Mouse (Mus musculus) lung, postnatal 36 days (tissue): ENCODE measurements around the gene Ephb3.
"Not testable (repeated sequence)": the region's sequence is repeated elsewhere in the genome, so short reads cannot be mapped to it uniquely, and the experiment has no call there.

ENCODE experiments used
- DNase-seq: peaks from one replicate; pipeline ENCODE4 v3.0.0; 2022; ENCODE audit warnings: mixed read lengths

The Ephb3 gene

DNA sequence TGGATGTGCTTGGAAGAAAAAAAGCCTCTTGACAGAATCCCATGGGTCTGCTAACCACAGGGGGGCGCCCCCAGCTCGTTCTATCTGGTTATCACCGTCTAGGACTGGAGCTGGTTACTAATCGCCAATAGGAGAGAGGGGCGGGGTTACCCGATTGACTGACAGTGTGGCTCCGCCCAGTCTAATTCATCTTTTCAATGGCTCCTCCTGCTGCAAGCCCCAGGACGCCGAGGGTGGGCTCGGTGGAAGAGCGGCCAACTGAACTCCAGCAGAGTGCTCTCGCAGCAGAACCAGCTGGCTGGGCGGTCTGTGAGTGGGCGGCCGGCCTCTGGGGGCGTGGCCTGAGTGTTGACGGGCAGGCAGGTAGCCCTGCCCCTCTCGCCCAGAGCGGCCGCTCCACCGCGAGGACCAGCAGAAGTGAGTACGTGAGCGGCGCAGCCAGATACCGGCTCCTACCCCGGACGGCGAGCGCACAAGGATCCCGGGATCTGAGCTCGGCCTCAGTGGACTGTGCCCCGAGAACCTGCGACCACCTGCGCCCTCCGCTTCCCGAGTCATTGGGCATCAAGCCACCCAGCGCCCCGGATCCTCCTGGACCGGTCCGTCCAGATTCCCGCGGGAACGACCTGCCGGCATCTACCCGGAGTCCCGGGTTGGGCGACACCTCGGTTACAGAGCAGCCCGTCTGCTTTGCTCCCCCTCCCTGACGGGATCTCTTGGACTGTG is at the start of gene Ephb3:
Ephb3 (plus strand) TSS at position 389 of the 726 bp plus-strand sequence.
- DNase-seq: peak; percentile 100

GRCm38 (mm10) chr16:21156261-21156660 is 48.3 kb upstream of the Ephb3 start:
- DNase-seq: not testable (repeated sequence)

DNA sequence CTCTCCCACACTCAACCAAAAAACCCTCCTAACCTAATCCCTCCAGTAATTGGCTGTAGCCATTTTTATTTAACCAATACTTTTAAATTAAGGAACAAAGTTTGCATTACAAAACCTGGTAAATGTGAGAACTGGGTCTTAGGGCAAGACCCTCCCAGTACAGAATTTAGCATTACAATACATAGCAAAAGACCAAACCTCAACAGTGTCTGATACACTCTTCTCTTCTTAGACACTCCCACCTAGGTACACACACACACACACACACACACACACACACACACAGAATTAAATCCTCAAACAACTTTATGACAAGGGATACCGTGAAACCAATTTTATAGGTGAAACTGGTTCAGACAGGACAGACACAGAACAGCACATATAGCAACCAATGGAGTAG is 45.3 kb upstream of the Ephb3 start:
- DNase-seq: not testable (repeated sequence)

GRCm38 (mm10) chr16:21163423-21163822 is 41.1 kb upstream of the Ephb3 start:
- not testable (repeated sequence) for DNase-seq

DNA sequence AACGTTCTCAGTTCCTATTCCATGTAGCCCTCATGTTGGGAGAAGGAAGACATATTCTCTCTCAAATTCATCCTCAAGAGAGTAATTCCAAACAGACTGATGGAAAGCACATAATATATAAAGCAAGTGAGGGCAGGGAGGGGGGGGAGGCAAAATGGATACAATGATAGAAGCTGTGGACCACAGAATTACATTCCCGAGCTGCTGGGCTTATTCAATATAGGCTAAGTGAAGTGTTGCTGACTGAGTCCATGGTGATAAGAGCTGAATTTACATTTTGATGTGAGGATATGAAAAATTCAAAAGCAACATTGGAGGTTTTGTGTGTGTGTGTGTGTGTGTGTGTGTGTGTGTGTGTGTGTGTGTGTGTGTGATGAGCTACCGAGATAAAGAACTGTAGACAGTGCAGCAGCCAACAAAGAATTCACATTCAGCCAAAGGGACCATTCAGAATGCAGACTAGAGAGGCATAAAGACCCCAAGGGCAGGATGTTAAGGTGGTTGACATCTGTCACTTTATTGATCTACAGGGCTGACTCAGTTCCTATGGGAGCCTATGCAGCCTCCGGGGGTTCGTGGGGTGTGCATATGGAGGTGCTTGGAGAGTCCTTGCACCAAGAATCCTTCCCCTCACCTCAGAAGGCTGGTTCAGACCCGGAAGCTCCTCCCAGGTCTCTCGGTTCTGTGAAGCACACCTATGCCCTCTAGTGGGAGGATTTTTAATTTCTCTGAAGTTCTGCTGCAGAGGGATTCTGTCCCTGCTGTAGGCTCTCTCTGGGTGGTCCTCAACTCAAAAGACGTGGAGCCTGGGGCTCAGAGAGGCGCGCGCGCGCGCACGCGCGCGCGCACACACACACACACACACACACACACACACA is 39.0 kb upstream of the Ephb3 start:
- DNase-seq: not testable (repeated sequence)

- no peak for DNase-seq
Observed at GRCm38 (mm10) chr16:21168730-21169129, 35.8 kb upstream of the Ephb3 start.

DNA sequence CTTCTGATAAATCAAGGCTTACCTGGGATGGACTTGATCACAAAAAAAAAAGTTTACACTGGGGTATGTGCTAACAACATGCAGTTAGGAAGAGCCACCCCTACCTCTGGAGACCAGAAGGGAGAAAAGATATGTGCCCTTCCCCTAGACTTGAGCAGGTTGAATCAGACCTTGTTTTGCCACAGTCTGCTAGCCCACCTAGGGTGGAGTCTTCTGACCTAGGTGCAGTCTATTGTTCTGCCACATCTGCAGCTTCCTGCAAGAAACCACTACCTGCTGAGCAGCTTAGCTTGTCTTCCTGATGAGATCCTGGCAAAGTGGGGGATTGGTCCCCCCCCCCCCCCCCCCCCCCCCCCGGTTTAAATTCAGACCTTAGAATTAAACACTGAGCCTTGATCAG is 29.3 kb upstream of the Ephb3 start:
- no peak for DNase-seq

DNA sequence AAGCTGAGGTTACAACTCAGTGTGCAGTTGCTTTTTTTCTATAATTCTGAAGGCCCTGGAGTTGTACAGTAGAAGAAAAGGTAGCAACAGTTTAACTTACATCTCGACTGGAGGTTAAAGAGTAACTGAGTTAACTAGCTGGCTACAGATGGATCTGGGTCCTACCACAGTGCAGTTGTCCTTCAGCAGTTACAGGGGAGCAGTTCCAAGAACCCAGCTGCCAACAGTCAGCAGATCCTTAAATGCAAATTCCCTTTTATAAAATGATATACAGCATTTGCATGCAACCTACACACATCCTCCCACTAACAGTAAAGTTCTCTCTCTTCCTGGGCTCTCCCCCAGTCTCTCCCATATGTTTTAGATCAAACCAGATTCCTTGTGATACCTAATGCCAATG is 22.4 kb upstream of the Ephb3 start:
- DNase-seq: no peak

DNA sequence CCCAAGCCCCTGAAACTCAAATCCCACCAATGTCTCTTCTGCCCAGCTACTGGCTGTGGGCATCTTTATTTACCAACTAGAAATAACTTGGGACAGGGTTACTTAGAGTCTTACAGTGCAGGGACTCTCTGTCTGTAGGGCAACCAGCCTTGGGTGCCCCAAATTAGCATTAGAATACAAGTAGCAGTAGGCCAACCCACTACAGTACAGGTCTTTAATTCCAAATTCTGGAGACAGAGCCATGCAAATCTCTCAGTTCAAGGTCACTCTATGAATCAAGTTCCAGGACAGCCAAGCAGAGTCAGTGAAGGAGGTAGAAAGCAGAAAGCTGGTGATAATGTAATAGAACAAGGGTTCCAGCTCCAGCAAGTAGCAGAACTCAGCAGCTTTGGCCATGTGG is 19.9 kb upstream of the Ephb3 start:
- DNase-seq: no peak

DNA sequence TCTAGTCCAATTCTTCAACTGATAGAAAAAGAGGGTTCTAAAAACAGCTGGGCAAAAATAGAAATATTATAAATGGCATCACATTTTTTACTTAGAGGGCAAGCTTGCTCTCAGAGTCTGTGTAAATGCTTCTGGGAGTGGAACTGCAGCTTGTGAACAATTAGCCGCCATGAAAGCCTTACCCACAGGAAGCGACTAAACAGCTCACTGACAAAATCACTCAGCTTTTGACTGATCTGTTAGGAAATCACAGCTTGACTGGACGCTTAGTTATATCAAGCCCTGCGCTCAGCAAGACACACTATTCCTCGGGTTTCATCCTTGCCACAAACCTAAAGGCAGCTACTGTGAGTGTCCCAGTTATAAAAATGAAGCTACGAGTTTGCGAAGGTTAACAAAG is 17.0 kb upstream of the Ephb3 start:
- no peak for DNase-seq

DNA sequence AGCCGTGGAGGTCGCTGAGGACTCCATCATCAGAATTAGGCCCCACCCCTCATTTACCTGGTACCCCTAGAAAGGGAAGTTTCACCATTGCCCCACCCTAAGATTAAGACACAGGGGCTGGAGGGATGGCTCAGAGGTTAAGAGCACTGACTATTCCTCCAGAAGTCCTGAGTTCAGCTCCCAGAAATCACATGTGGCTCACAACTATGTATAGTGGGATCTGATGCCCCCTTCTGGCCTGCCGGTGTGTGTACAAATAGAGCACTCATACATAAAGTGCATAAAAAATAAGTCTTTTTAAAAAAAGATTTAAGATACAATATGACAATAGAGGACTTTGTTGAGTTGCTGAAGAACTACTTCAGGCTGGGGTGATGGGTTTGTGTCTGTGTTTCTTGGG is 16.2 kb upstream of the Ephb3 start:
- DNase-seq: no peak

DNA sequence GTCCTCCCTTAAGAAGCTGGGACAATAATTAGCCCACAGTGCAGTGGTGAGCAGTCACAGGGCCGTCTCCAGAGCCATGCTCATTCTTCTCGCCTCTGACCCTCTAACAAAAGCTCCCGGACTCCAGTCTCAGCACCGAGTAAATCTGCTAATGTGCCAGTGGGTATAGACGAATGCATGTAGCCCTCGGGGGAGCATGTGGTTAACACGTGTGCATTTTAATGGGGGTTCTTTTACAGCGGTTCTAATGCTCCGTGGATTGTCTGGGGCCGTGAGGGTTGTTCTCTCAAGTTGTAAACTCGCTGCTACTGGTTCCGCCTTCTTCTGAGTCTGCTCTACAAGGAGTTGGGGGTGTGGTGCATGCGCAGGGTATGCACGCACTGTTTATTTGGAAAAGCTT is 13.0 kb upstream of the Ephb3 start:
- no peak for DNase-seq

DNA sequence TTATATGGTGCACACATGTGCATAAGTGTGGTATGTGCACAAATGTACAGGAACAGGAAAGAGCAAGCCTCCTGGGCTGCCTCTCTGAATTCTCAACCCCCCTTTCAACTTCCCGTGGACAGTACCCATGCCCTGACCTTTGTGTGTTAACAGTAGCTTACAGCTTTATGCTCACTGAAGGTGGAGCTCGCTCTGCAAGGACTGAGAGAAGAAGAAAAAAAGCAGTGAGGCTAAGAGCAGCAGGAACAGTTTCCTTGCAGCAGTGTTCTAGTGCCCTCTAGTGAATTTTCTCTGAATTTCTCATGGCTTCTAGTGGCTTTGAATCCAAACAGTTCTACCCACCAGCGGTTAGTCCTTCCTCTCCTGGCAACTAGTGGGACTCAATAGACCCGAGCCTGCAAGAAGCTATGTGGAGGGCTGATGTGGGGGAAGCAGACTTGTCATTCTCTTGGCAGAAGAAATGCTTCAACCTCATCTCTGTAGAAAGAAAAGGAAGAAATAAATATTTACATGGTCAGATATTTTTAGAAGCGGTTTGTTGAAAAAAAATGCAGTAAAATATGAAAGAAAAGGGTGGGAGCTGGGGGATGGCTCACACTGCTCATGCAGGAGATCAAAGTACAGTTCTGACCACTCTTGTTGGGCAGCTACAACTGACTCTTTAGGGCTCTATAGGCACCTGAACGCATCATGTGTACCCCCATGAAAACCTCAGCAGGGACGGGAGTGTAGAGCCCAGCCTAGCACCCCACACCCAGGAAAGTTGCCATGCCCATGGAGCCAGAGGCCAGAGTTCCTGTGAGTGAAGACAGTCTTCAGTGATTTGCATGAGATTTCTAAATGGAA is 11.8 kb upstream of the Ephb3 start:
- DNase-seq: peak; percentile 81

DNA sequence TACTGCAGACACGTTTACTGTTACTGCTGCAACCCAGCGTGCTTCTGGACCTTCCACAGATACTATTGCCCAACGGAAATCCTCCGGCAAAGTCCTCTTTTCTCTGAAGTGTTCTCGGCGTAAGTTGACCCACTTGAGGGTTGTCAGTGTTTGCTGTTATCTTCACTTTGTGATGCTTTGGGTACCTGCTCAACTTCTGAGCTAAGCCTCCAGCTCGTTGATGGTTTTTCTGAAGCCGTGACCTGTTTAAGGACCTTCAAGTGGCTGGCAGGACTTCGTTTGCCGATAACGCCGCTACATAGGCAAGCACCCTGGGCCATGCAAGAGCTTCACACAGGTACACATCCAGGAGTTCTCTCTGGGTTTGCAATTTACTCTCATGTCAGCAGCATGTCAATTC is 10.4 kb upstream of the Ephb3 start:
- peak; percentile 46 for DNase-seq

- DNase-seq: no peak
Observed at GRCm38 (mm10) chr16:21195260-21195866, 9.2 kb upstream of the Ephb3 start.

DNA sequence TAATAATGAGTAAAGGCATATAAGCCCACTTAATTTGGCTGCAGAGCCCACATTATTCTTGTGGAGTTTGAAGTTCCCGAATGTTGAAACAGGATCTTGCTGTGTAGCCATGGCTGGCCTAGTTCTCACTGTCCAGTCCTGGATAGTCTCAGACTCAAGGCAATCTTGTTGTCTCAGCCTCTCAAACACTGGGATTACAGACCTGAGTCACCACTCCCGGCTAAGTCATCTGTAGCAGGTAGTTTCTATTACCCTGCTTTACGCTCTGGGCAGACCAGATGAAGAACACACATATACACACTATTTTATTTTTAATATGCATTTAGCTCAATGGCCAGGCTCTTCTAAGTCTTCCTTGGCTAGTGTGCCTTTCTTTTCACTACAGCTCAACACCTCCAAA is 8.0 kb upstream of the Ephb3 start:
- DNase-seq: no peak

DNA sequence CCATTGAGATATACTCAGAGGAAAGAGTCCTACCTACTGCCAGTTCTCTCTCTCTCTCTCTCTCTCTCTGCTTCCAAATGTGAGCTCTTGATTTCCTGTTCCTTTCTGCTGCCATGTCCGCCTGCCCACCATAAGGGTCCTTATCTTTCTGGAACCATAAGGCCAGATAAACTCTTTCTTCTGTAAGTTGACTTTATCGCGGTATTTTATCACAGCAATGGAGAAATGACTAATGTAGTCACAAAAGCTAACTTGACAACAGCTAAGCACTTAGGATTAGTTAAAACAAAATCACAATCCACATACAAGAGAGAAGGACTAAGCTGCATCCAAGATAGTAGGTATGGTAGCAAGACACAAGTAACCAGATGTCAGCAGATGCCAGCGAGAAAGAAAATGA is 7.0 kb upstream of the Ephb3 start:
- no peak for DNase-seq

GRCm38 (mm10) chr16:21198006-21198405 is 6.5 kb upstream of the Ephb3 start:
- no peak for DNase-seq

GRCm38 (mm10) chr16:21198529-21198928 is 6.0 kb upstream of the Ephb3 start:
- DNase-seq: peak; percentile 51

GRCm38 (mm10) chr16:21199426-21199825 is 5.1 kb upstream of the Ephb3 start:
- no peak for DNase-seq

GRCm38 (mm10) chr16:21202731-21203130 is 1.8 kb upstream of the Ephb3 start:
- DNase-seq: no peak

- DNase-seq: no peak
Observed at GRCm38 (mm10) chr16:21205093-21205886, 735 bp downstream of the Ephb3 start.
